In the genomic region with DNA sequence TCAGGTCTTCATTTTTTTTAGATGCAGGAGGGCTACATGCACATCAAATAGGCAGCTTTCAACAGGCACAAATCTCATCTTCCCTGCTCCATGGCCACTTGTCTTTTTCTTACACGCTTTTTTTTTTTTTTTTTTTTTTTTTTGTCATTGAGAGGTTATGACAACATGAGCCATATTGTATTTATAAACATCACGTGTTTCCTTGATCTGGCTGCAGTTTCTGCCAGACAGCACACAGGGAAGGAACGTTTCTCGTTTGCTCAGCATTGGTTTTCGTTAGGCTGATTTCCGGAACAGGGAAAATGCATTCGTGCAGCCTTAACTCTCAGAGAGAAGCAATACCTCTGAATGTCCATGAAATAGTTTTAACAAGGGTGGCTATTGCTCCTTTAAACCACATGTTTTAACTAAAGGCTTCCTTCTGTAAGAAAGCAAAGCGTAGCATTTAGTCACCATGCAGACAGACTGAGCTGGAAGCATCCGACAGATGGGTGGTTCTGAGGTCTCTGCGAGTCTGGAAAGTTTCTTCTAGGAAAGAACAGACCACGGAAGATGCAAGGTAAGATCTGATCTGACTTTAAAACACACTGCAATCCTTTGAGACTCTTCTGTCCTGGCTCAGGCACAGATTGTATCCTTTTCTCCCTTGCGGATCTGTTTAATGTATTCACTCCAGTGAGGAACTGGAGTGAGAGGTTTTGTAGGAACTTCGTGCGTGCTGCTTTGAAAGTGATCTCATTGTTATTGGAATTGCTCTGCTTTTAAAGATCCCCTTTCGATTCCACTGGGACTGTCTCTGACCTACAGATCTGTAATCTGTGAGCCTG, we compare ENCODE assay signal across 8 mouse cellular contexts.
DNase-seq lines count a peak whose midpoint lies in the region; ATAC-seq and TF ChIP-seq lines count a peak whose summit lies in the region.

No protein-coding gene starts in this region.

- H3K9ac ChIP-seq in kidney, embryonic 14.5 days (ENCODE audit: low read depth, low read length): no peak overlapping the region
- 0 out of 2 replicates have a peak overlapping the region, but pooled peaks have one; percentile 14 for H3K9ac ChIP-seq in heart, embryonic 15.5 days
- H3K9ac ChIP-seq in lung, postnatal 0 days (replicated peaks; ENCODE audit: low read depth): no peak overlapping the region

- TF ChIP-seq CTCF in kidney, adult 2 months (conservative IDR thresholded peaks at IDR 0.05; ENCODE audit: insufficient read depth, insufficient read length, low read depth, low read length): no peak
- TF ChIP-seq CTCF in lung, postnatal 0 days (IDR thresholded peaks at IDR 0.05): no peak

- peaks cover 16% of the 10 kb centered on the region; the same call in 1 of the 2 replicates for H3K4me1 ChIP-seq in kidney, adult 2 months (ENCODE audit: control insufficient read depth, insufficient read depth, low read length)
- peaks cover 4% of the 10 kb centered on the region; the same call in 1 of the 2 replicates for H3K4me1 ChIP-seq in kidney, embryonic 14.5 days (ENCODE audit: control insufficient read depth, insufficient read depth, low read length)
- H3K4me1 ChIP-seq in heart, embryonic 15.5 days (replicated peaks): peaks cover 21% of the 10 kb centered on the region
- no peaks in the 10 kb centered on the region for H3K4me1 ChIP-seq in lung, postnatal 0 days (ENCODE audit: insufficient read depth, low read depth, low read length)

- ATAC-seq in kidney, embryonic 14.5 days (ENCODE audit: low FRiP score, low TSS enrichment): no peak
- 0 out of 2 replicates have a peak, but pooled peaks have one; percentile 35 for ATAC-seq in heart, embryonic 15.5 days (replicated peaks; ENCODE audit: insufficient number of reproducible peaks, insufficient read depth, low FRiP score, low read depth)
- peak; percentile 65 for ATAC-seq in lung, postnatal 0 days

- H3K27me3 ChIP-seq in kidney, adult 2 months (replicated peaks; ENCODE audit: control insufficient read depth, insufficient read depth, low read length): no peaks in the 10 kb centered on the region
- H3K27me3 ChIP-seq in kidney, embryonic 14.5 days (ENCODE audit: control insufficient read depth, insufficient read depth, low read length): no peaks in the 10 kb centered on the region
- no peaks in the 10 kb centered on the region for H3K27me3 ChIP-seq in heart, embryonic 15.5 days
- no peaks in the 10 kb centered on the region for H3K27me3 ChIP-seq in lung, postnatal 0 days (replicated peaks; ENCODE audit: insufficient read depth, low read length)

- no peak overlapping the region for H3K4me2 ChIP-seq in kidney, embryonic 14.5 days (replicated peaks; ENCODE audit: low read depth, low read length)
- H3K4me2 ChIP-seq in heart, embryonic 15.5 days: peak overlapping the region; percentile 53
- H3K4me2 ChIP-seq in lung, postnatal 0 days (replicated peaks; ENCODE audit: low read depth, low read length): peak overlapping the region; percentile 51

- no peak for TF ChIP-seq POLR2A in kidney, adult 2 months (IDR thresholded peaks at IDR 0.05; ENCODE audit: low read depth, low read length)

- no peak for TF ChIP-seq EP300 in lung, postnatal 0 days (IDR thresholded peaks at IDR 0.05)

- H3K27ac ChIP-seq in kidney, adult 2 months (ENCODE audit: insufficient read depth, low read depth, low read length): peak overlapping the region; percentile 19; the same call in 1 of the 2 replicates
- H3K27ac ChIP-seq in kidney, embryonic 14.5 days (ENCODE audit: low read depth, low read length): no peak overlapping the region; the same call in 1 of the 2 replicates
- peak overlapping the region; percentile 76 for H3K27ac ChIP-seq in heart, embryonic 15.5 days
- no peak overlapping the region for H3K27ac ChIP-seq in lung, postnatal 0 days (ENCODE audit: low read length)

- peak; percentile 36 for DNase-seq in kidney, adult 2 months
- DNase-seq in embryo, embryonic 9.5 days (ENCODE audit: extremely low spot score): peak; percentile 37
- peak; percentile 69 for DNase-seq in lung, postnatal 0 days (ENCODE audit: low spot score)
- no peak for DNase-seq in right cerebral cortex, postnatal 4 days
- no peak for DNase-seq in cerebellum, adult 8-10 months
- DNase-seq in thymus, postnatal 25 days: no peak

- peak overlapping the region; percentile 28 for H3K4me3 ChIP-seq in kidney, adult 2 months (ENCODE audit: insufficient read depth, low read depth, low read length)
- no peak overlapping the region for H3K4me3 ChIP-seq in kidney, embryonic 14.5 days (ENCODE audit: low read length)
- H3K4me3 ChIP-seq in heart, embryonic 15.5 days: peak overlapping the region; percentile 32
- peak overlapping the region; percentile 1; the same call in 1 of the 2 replicates for H3K4me3 ChIP-seq in lung, postnatal 0 days (ENCODE audit: low read depth, low read length)

- WGBS in kidney, adult 2 months: 23% methylated on average over 15 of the region's 15 CpGs
- 34% methylated on average over 15 of the region's 15 CpGs for WGBS in kidney, embryonic 14.5 days
- 25% methylated on average over 15 of the region's 15 CpGs for WGBS in heart, embryonic 15.5 days
- WGBS in lung, postnatal 0 days: 23% methylated on average over 15 of the region's 15 CpGs

- no peaks in the 10 kb centered on the region for H3K9me3 ChIP-seq in kidney, embryonic 14.5 days (ENCODE audit: control insufficient read depth, low read length)
- H3K9me3 ChIP-seq in heart, embryonic 15.5 days (replicated peaks): no peaks in the 10 kb centered on the region
- no peaks in the 10 kb centered on the region for H3K9me3 ChIP-seq in lung, postnatal 0 days (ENCODE audit: low read length)

- no peaks in the 10 kb centered on the region for H3K36me3 ChIP-seq in kidney, adult 2 months (ENCODE audit: control insufficient read depth, insufficient read depth, low read length)
- peaks cover 2% of the 10 kb centered on the region; the same call in 1 of the 2 replicates for H3K36me3 ChIP-seq in kidney, embryonic 14.5 days (ENCODE audit: control insufficient read depth, insufficient read depth, low read length)
- no peaks in the 10 kb centered on the region for H3K36me3 ChIP-seq in heart, embryonic 15.5 days
- no peaks in the 10 kb centered on the region for H3K36me3 ChIP-seq in lung, postnatal 0 days (ENCODE audit: insufficient read depth, low read length)

Comparison
In these comparisons a context has a peak if more than half of its experiments do, and no peak if none do; other contexts are left out.
1. H3K27ac ChIP-seq: peak in kidney, adult 2 months (single experiment) and heart, embryonic 15.5 days (single experiment); none in kidney, embryonic 14.5 days (single experiment) and lung, postnatal 0 days (single experiment).
2. DNase-seq: peak in kidney, adult 2 months (single experiment), embryo, embryonic 9.5 days (single experiment) and lung, postnatal 0 days (single experiment); none in right cerebral cortex, postnatal 4 days (single experiment), cerebellum, adult 8-10 months (single experiment) and thymus, postnatal 25 days (single experiment).